ENCODE assay signal across 8 mouse cellular contexts in genomic region chr11:69090367-69090766, GRCm38 (mm10). TPM values are rescaled to one million over a fixed set of nuclear protein-coding genes. Genes with fewer than 3 reads are reported as not detected.
DNase-seq lines count a peak whose midpoint lies in the region; ATAC-seq lines count a peak whose summit lies in the region.

No protein-coding gene starts in this region.

- no peaks in the 10 kb centered on the region for H3K9me3 ChIP-seq in heart, embryonic 14.5 days (ENCODE audit: control insufficient read depth, low read length)
- no peaks in the 10 kb centered on the region for H3K9me3 ChIP-seq in embryonic facial prominence, embryonic 14.5 days (ENCODE audit: control insufficient read depth, low read length)
- no peaks in the 10 kb centered on the region for H3K9me3 ChIP-seq in hindbrain, embryonic 12.5 days (replicated peaks)
- H3K9me3 ChIP-seq in midbrain, embryonic 14.5 days (ENCODE audit: control insufficient read depth, low read length), result no peaks in the 10 kb centered on the region

- H3K27me3 ChIP-seq in heart, embryonic 14.5 days (ENCODE audit: control insufficient read depth, insufficient read depth, low read length), result no peaks in the 10 kb centered on the region
- H3K27me3 ChIP-seq in embryonic facial prominence, embryonic 14.5 days (replicated peaks; ENCODE audit: control insufficient read depth, insufficient read depth, low read length), result no peaks in the 10 kb centered on the region
- H3K27me3 ChIP-seq in hindbrain, embryonic 12.5 days, result no peaks in the 10 kb centered on the region
- no peaks in the 10 kb centered on the region for H3K27me3 ChIP-seq in midbrain, embryonic 14.5 days (ENCODE audit: control insufficient read depth, insufficient read depth, low read length)

- no peak overlapping the region for H3K4me3 ChIP-seq in heart, embryonic 14.5 days (ENCODE audit: control insufficient read depth in 1 of 2, insufficient read depth in 1 of 2, low read depth in 1 of 2, low read length in 2 of 2)
- peak overlapping the region; percentile 100; the same call in 1 of the 2 replicates for H3K4me3 ChIP-seq in embryonic facial prominence, embryonic 14.5 days (ENCODE audit: low read depth, low read length)
- no peak overlapping the region for H3K4me3 ChIP-seq in hindbrain, embryonic 12.5 days
- H3K4me3 ChIP-seq in midbrain, embryonic 14.5 days (replicated peaks; ENCODE audit: low read depth, low read length), result 0 out of 2 replicates have a peak overlapping the region, but pooled peaks have one; percentile 100

- intact Hi-C loops in gastrocnemius, postnatal 36 days (cut with DNase I), result loop anchor here (10.0 kb wide), 2 partner anchors 324 to 894 kb away; partner anchors contain the start of genes Ctdnep1, Elp5 and Kdm6b

- H3K36me3 ChIP-seq in heart, embryonic 14.5 days (ENCODE audit: control insufficient read depth, insufficient read depth, low read length), result peaks cover 34% of the 10 kb centered on the region
- H3K36me3 ChIP-seq in embryonic facial prominence, embryonic 14.5 days (ENCODE audit: control insufficient read depth, insufficient read depth, low read length), result peaks cover 31% of the 10 kb centered on the region
- H3K36me3 ChIP-seq in hindbrain, embryonic 12.5 days, result peaks cover 24% of the 10 kb centered on the region; the same call in 1 of the 2 replicates
- H3K36me3 ChIP-seq in midbrain, embryonic 14.5 days (ENCODE audit: control insufficient read depth, insufficient read depth, low read length), result peaks cover 18% of the 10 kb centered on the region

- peak overlapping the region; percentile 91; the same call in 1 of the 2 replicates for H3K4me2 ChIP-seq in heart, embryonic 14.5 days (ENCODE audit: low read length)
- H3K4me2 ChIP-seq in embryonic facial prominence, embryonic 14.5 days (ENCODE audit: low read depth, low read length), result peak overlapping the region; percentile 64
- H3K4me2 ChIP-seq in hindbrain, embryonic 12.5 days (replicated peaks), result no peak overlapping the region
- peak overlapping the region; percentile 95 for H3K4me2 ChIP-seq in midbrain, embryonic 14.5 days (ENCODE audit: low read length)

- DNase-seq in heart, adult 9 months (ENCODE audit: low spot score in 2 of 2), result no peak
- no peak for DNase-seq in embryonic facial prominence, embryonic 14.5 days (ENCODE audit: low spot score)
- DNase-seq in midbrain, embryonic 14.5 days, result no peak
- DNase-seq in embryo, embryonic 11 days, result no peak
- no peak for DNase-seq in gastrocnemius, postnatal 36 days
- DNase-seq in kidney, postnatal 10 days, result no peak

- WGBS in heart, embryonic 14.5 days, result 54% methylated on average over 6 of the region's 6 CpGs
- WGBS in embryonic facial prominence, embryonic 14.5 days, result 59% methylated on average over 6 of the region's 6 CpGs
- 61% methylated on average over 6 of the region's 6 CpGs for WGBS in hindbrain, embryonic 12.5 days
- 65% methylated on average over 6 of the region's 6 CpGs for WGBS in midbrain, embryonic 14.5 days

- H3K27ac ChIP-seq in heart, embryonic 14.5 days (replicated peaks in 1 of 2; ENCODE audit: control insufficient read depth in 1 of 2, insufficient read depth in 1 of 2, low read depth in 2 of 2, low read length in 2 of 2), result no peak overlapping the region
- H3K27ac ChIP-seq in embryonic facial prominence, embryonic 14.5 days (replicated peaks; ENCODE audit: low read depth, low read length), result peak overlapping the region; percentile 24; the same call in 1 of the 2 replicates
- H3K27ac ChIP-seq in hindbrain, embryonic 12.5 days, result no peak overlapping the region
- no peak overlapping the region for H3K27ac ChIP-seq in midbrain, embryonic 14.5 days (replicated peaks; ENCODE audit: low read depth, low read length)

- no peak overlapping the region for H3K9ac ChIP-seq in heart, embryonic 14.5 days (ENCODE audit: low read length)
- peak overlapping the region; percentile 100; the same call in 1 of the 2 replicates for H3K9ac ChIP-seq in embryonic facial prominence, embryonic 14.5 days (ENCODE audit: low read depth, low read length)
- H3K9ac ChIP-seq in hindbrain, embryonic 12.5 days, result peak overlapping the region; percentile 38
- H3K9ac ChIP-seq in midbrain, embryonic 14.5 days (replicated peaks; ENCODE audit: low read length), result peak overlapping the region; percentile 100; the same call in 1 of the 2 replicates

- peaks cover 19 to 44% of the 10 kb centered on the region in 2 experiments for H3K4me1 ChIP-seq in heart, embryonic 14.5 days (ENCODE audit: control insufficient read depth in 2 of 2, insufficient read depth in 2 of 2, low read length in 2 of 2)
- peaks cover 28% of the 10 kb centered on the region for H3K4me1 ChIP-seq in embryonic facial prominence, embryonic 14.5 days (ENCODE audit: control insufficient read depth, insufficient read depth, low read length)
- H3K4me1 ChIP-seq in hindbrain, embryonic 12.5 days, result peaks cover 37% of the 10 kb centered on the region
- H3K4me1 ChIP-seq in midbrain, embryonic 14.5 days (ENCODE audit: control insufficient read depth, insufficient read depth, low read length), result peaks cover 22% of the 10 kb centered on the region

- no peak for ATAC-seq in heart, embryonic 14.5 days (ENCODE audit: insufficient number of reproducible peaks, insufficient read depth, low FRiP score, low read depth)
- no peak for ATAC-seq in embryonic facial prominence, embryonic 14.5 days (ENCODE audit: low read depth)
- no peak for ATAC-seq in hindbrain, embryonic 12.5 days (ENCODE audit: low FRiP score)
- ATAC-seq in midbrain, embryonic 14.5 days (ENCODE audit: low FRiP score, low TSS enrichment), result no peak

RNA-seq across cellular contexts. Expression of gene Vamp2, which starts 2.1 kb away (rescaled TPM):
- polyA plus RNA-seq in heart, embryonic 14.5 days (2014; fragmentation: Nextera tagmentation; extraction: Ambion mirVana), result 81.5 and 93.9 TPM in 2 replicates
- 89.1 and 97.0 TPM in 2 replicates for polyA plus RNA-seq in embryonic facial prominence, embryonic 14.5 days (2014; fragmentation: Nextera tagmentation; extraction: Ambion mirVana)
- 140 and 159 TPM in 2 replicates for polyA plus RNA-seq in hindbrain, embryonic 12.5 days (2016; fragmentation: Nextera tagmentation; extraction: Ambion mirVana)
- 258 and 260 TPM in 2 replicates for polyA plus RNA-seq in midbrain, embryonic 14.5 days (2014; fragmentation: Nextera tagmentation; extraction: Ambion mirVana)
- total RNA-seq in gastrocnemius, postnatal 36 days (2021), result 10 to 100 TPM; 26.7 to 38.1 TPM

RNA-seq across cellular contexts. Expression of gene Per1, which starts 4.7 kb away (rescaled TPM):
- polyA plus RNA-seq in heart, embryonic 14.5 days (2014; fragmentation: Nextera tagmentation; extraction: Ambion mirVana), result 16.0 and 17.8 TPM in 2 replicates
- 21.5 and 28.2 TPM in 2 replicates for polyA plus RNA-seq in embryonic facial prominence, embryonic 14.5 days (2014; fragmentation: Nextera tagmentation; extraction: Ambion mirVana)
- 9.8 and 11.6 TPM in 2 replicates for polyA plus RNA-seq in hindbrain, embryonic 12.5 days (2016; fragmentation: Nextera tagmentation; extraction: Ambion mirVana)
- polyA plus RNA-seq in midbrain, embryonic 14.5 days (2014; fragmentation: Nextera tagmentation; extraction: Ambion mirVana), result 9.3 and 13.1 TPM in 2 replicates
- 10 to 100 TPM; 60.9 to 89.0 TPM for total RNA-seq in gastrocnemius, postnatal 36 days (2021)

RNA-seq across cellular contexts. Expression of gene Tmem107, which starts 19.8 kb away (rescaled TPM):
- polyA plus RNA-seq in heart, embryonic 14.5 days (2014; fragmentation: Nextera tagmentation; extraction: Ambion mirVana), result 33.5 and 34.4 TPM in 2 replicates
- polyA plus RNA-seq in embryonic facial prominence, embryonic 14.5 days (2014; fragmentation: Nextera tagmentation; extraction: Ambion mirVana), result 65.6 and 87.8 TPM in 2 replicates
- 39.4 and 45.1 TPM in 2 replicates for polyA plus RNA-seq in hindbrain, embryonic 12.5 days (2016; fragmentation: Nextera tagmentation; extraction: Ambion mirVana)
- 28.0 and 36.5 TPM in 2 replicates for polyA plus RNA-seq in midbrain, embryonic 14.5 days (2014; fragmentation: Nextera tagmentation; extraction: Ambion mirVana)
- total RNA-seq in gastrocnemius, postnatal 36 days (2021), result 1 to 10 TPM; 3.4 TPM

RNA-seq across cellular contexts. Expression of gene Hes7, which starts 29.8 kb away (rescaled TPM):
- polyA plus RNA-seq in heart, embryonic 14.5 days (2014; fragmentation: Nextera tagmentation; extraction: Ambion mirVana), result 0.43 and 0.47 TPM in 2 replicates
- polyA plus RNA-seq in embryonic facial prominence, embryonic 14.5 days (2014; fragmentation: Nextera tagmentation; extraction: Ambion mirVana), result 0.21 and 0.45 TPM in 2 replicates
- polyA plus RNA-seq in hindbrain, embryonic 12.5 days (2016; fragmentation: Nextera tagmentation; extraction: Ambion mirVana), result 0.25 and 0.49 TPM in 2 replicates
- polyA plus RNA-seq in midbrain, embryonic 14.5 days (2014; fragmentation: Nextera tagmentation; extraction: Ambion mirVana), result 0.26 and 0.78 TPM in 2 replicates
- not detected for total RNA-seq in gastrocnemius, postnatal 36 days (2021)

RNA-seq across cellular contexts. Expression of gene Borcs6, which starts 30.9 kb away (rescaled TPM):
- polyA plus RNA-seq in heart, embryonic 14.5 days (2014; fragmentation: Nextera tagmentation; extraction: Ambion mirVana), result 13.0 and 14.1 TPM in 2 replicates
- polyA plus RNA-seq in embryonic facial prominence, embryonic 14.5 days (2014; fragmentation: Nextera tagmentation; extraction: Ambion mirVana), result 12.1 and 12.4 TPM in 2 replicates
- polyA plus RNA-seq in hindbrain, embryonic 12.5 days (2016; fragmentation: Nextera tagmentation; extraction: Ambion mirVana), result 15.8 and 16.6 TPM in 2 replicates
- 17.3 and 20.1 TPM in 2 replicates for polyA plus RNA-seq in midbrain, embryonic 14.5 days (2014; fragmentation: Nextera tagmentation; extraction: Ambion mirVana)
- 10 to 100 TPM; 17.4 to 18.8 TPM for total RNA-seq in gastrocnemius, postnatal 36 days (2021)

Comparison
In these comparisons a context has a peak if more than half of its experiments do, and no peak if none do; other contexts are left out.
1. H3K4me3 ChIP-seq: peak in embryonic facial prominence, embryonic 14.5 days (single experiment) and midbrain, embryonic 14.5 days (single experiment); none in heart, embryonic 14.5 days (0 of 2) and hindbrain, embryonic 12.5 days (single experiment).